Mouse (Mus musculus) ES-E14 (cell line): ENCODE data around the gene Tlnrd1. TPM values are rescaled to one million over a fixed set of nuclear protein-coding genes. Genes with fewer than 3 reads are reported as not detected.

Source experiments
- DNase-seq: peaks from one replicate; pipeline ENCODE4 v3.0.0-alpha.2; 2013; ENCODE audit warnings: low read depth, low spot score
- H3K27ac ChIP-seq: 2 replicates; pipeline ENCODE4 v1.5.1; 2012; ENCODE audit warnings: low read depth, mild to moderate bottlenecking, low read length, moderate library complexity, mixed read lengths; ENCODE audit not compliant: poor library complexity, insufficient read depth, severe bottlenecking
- H3K36me3 ChIP-seq: 2 replicates; pipeline ENCODE4 v1.6.1; 2012; ENCODE audit warnings: mild to moderate bottlenecking, low read length, moderate library complexity, mixed read lengths; ENCODE audit not compliant: control insufficient read depth, poor library complexity, insufficient read depth, severe bottlenecking
- H3K4me1 ChIP-seq, 2 experiments: fragments of 150-350 bp in 1 of 2; sonication (generic) in 1 of 2; 2 replicates each; pipeline ENCODE4 v1.6.1; 2012; ENCODE audit warnings: low read length in 2 of 2, mild to moderate bottlenecking in 1 of 2, mixed read lengths in 1 of 2; ENCODE audit not compliant: control insufficient read depth in 2 of 2, insufficient read depth in 2 of 2, poor library complexity in 1 of 2
- H3K4me3 ChIP-seq, 2 experiments: fragments of 150-350 bp in 1 of 2; sonication (generic) in 1 of 2; 2 replicates each; pipeline ENCODE4 v1.5.1; 2012; ENCODE audit warnings: low read length in 2 of 2, low read depth in 1 of 2, mild to moderate bottlenecking in 1 of 2, mixed read lengths in 1 of 2; ENCODE audit not compliant: insufficient read depth in 1 of 2, poor library complexity in 1 of 2, severe bottlenecking in 1 of 2
- H3K9ac ChIP-seq: 2 replicates; pipeline ENCODE4 v1.6.1; 2012; ENCODE audit warnings: low read depth, mild to moderate bottlenecking, low read length, mixed read lengths; ENCODE audit not compliant: poor library complexity, insufficient read depth, severe bottlenecking
- H3K9me3 ChIP-seq: fragments of 150-350 bp; sonication (generic); 2 replicates; pipeline ENCODE4 v1.6.1; 2012; ENCODE audit warnings: low read depth, mild to moderate bottlenecking, low read length; ENCODE audit not compliant: control insufficient read depth, insufficient read depth
- CHD2 ChIP-seq: IDR thresholded peaks from 2 replicates; pipeline ENCODE4 v1.6.1; 2014; ENCODE audit warnings: mild to moderate bottlenecking, low read depth, low read length, inconsistent platforms
- HCFC1 ChIP-seq: IDR thresholded peaks from 2 replicates; pipeline ENCODE4 v1.6.1; 2012; ENCODE audit warnings: low read length, inconsistent platforms, borderline replicate concordance; ENCODE audit not compliant: insufficient read depth
- MAFK ChIP-seq: IDR thresholded peaks from 2 replicates; pipeline ENCODE4 v1.6.1; 2014; ENCODE audit warnings: mild to moderate bottlenecking, low read depth, low read length, inconsistent platforms; ENCODE audit not compliant: insufficient read depth
- ZC3H11A ChIP-seq: IDR thresholded peaks from 2 replicates; pipeline ENCODE4 v1.6.1; 2012; ENCODE audit warnings: low read depth, mild to moderate bottlenecking, inconsistent platforms, low read length, borderline replicate concordance
- ZNF384 ChIP-seq: IDR thresholded peaks from 2 replicates; pipeline ENCODE4 v1.6.1; 2012; ENCODE audit warnings: low read depth, low read length, inconsistent platforms
- in situ Hi-C, 2 experiments: fragments of 600-800 bp; cut with MboI; formaldehyde crosslinking; loops; one replicate each; pipeline ENCODE4 v1.15.1; 2025; ENCODE audit warnings: low sequenced_read_pairs in 2 of 2, inconsistent platforms in 1 of 2; ENCODE audit not compliant: unreplicated experiment in 2 of 2
- total RNA-seq: library from RNA; depleted of rRNA; stranded (reverse); fragments of 300-350 nt; gene quantifications from 2 replicates; pipeline ENCODE4 v1.2.3, GENCODE M21; 2012; rRNA removed

Tlnrd1 gene
- total RNA-seq, 1 experiment, result 10.4 TPM

DNA sequence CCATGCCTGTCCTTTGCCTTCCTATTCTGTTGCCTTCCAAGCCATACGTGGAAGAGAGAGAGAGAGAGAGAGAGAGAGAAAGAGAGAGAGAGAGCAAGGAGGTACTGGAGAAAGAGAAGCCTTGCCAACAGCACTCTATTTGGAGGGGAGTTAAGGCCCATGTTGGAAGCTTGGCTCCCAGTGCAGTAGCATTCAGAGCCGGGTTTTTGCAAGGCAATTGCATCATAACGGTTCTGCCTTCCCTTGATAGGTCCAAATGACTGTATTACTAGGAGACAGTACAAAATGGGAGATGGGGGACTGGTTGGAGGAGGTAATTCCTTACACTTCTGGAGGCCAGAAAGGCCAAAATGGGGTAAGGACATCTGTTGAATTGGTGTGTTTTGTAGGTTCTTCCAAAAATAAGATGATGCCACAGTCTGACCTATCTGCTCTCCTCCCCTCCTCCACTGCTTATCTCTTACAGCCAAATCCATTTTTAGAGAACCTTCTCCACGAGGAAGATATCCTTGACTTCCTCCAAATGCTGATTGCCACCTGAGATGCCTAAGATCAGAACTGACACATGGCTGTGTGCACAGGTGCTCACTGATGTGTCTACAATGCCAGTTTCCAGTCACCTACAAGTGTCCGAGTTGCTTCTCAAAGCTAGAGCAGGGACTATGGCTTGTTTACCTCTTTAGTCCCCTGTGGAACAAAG lies 45.4 kb downstream of the Tlnrd1 start:
- H3K27ac ChIP-seq, result no peak overlapping the region
- TF ChIP-seq CHD2, result no peak
- no peak for TF ChIP-seq ZNF384
- TF ChIP-seq HCFC1, result no peak
- no peak for TF ChIP-seq MAFK
- TF ChIP-seq ZC3H11A, result no peak
- no peaks in the 10 kb centered on the region for H3K4me1 ChIP-seq
- no peak overlapping the region for H3K9ac ChIP-seq
- no peak overlapping the region for H3K4me3 ChIP-seq
- H3K36me3 ChIP-seq, result no peaks in the 10 kb centered on the region
- in situ Hi-C loops, result no loop called here
- H3K9me3 ChIP-seq, result no peaks in the 10 kb centered on the region
- no peak for DNase-seq

Other genes starting within 250 kb of the Tlnrd1 start
- 0.21 and 0.36 TPM in 2 replicates for gene Il16, start 138.6 kb downstream of the Tlnrd1 start, total RNA-seq
- gene Cfap161, start 89.4 kb downstream of the Tlnrd1 start, total RNA-seq, result 0.27 TPM in 1 of 2 replicates, not detected in the other
- gene Mesd, start 161 bp upstream of the Tlnrd1 start, total RNA-seq, result 142 and 228 TPM in 2 replicates
- 1.2 and 3.9 TPM in 2 replicates for gene Cemip, start 202.2 kb upstream of the Tlnrd1 start, total RNA-seq